Mouse (Mus musculus): Measurements from ENCODE around the gene Oxtr. TPM values are rescaled to one million over a fixed set of nuclear protein-coding genes. Genes with fewer than 3 reads are reported as not detected.
A peak's percentile ranks its signal among the peaks of the same experiment; 100 is the strongest.

The Oxtr gene
- 0.75 and 0.81 TPM in 2 replicates for polyA plus RNA-seq (2012; rRNA removed)

- DNase-seq (ENCODE audit: low spot score): no peak
Observed at GRCm38 (mm10) chr6:112489910-112490559, at the start of gene Oxtr. Gene Oxtr, minus strand, starts transcription at chr6:112489943.

GRCm38 (mm10) chr6:112525434-112525833 is 35.7 kb upstream of the Oxtr start:
- no peak for DNase-seq (ENCODE audit: low spot score)

GRCm38 (mm10) chr6:112524459-112524858 is 34.7 kb upstream of the Oxtr start:
- no peak for DNase-seq (ENCODE audit: low spot score)

- DNase-seq (ENCODE audit: low spot score): no peak
Observed at GRCm38 (mm10) chr6:112517991-112518390, 28.2 kb upstream of the Oxtr start.

- no peak for DNase-seq (ENCODE audit: low spot score)
Observed at GRCm38 (mm10) chr6:112517572-112517971, 27.8 kb upstream of the Oxtr start.

- no peak for DNase-seq (ENCODE audit: low spot score)
Observed at GRCm38 (mm10) chr6:112516496-112516895, 26.8 kb upstream of the Oxtr start.

GRCm38 (mm10) chr6:112514591-112514990 is 24.8 kb upstream of the Oxtr start:
- no peak for DNase-seq (ENCODE audit: low spot score)

GRCm38 (mm10) chr6:112510346-112510745 is 20.6 kb upstream of the Oxtr start:
- no peak for DNase-seq (ENCODE audit: low spot score)

GRCm38 (mm10) chr6:112509590-112510131 is 19.9 kb upstream of the Oxtr start:
- DNase-seq (ENCODE audit: low spot score): no peak

- no peak for DNase-seq (ENCODE audit: low spot score)
Observed at GRCm38 (mm10) chr6:112507617-112508016, 17.9 kb upstream of the Oxtr start.

- no peak for DNase-seq (ENCODE audit: low spot score)
Observed at GRCm38 (mm10) chr6:112501156-112501555, 11.4 kb upstream of the Oxtr start.

- DNase-seq (ENCODE audit: low spot score): no peak
Observed at GRCm38 (mm10) chr6:112499456-112499855, 9.7 kb upstream of the Oxtr start.

GRCm38 (mm10) chr6:112498716-112499115 is 9.0 kb upstream of the Oxtr start:
- no peak for DNase-seq (ENCODE audit: low spot score)

GRCm38 (mm10) chr6:112497456-112497855 is 7.7 kb upstream of the Oxtr start:
- no peak for DNase-seq (ENCODE audit: low spot score)

- no peak for DNase-seq (ENCODE audit: low spot score)
Observed at GRCm38 (mm10) chr6:112496291-112497060, 6.7 kb upstream of the Oxtr start.

GRCm38 (mm10) chr6:112495219-112495618 is 5.5 kb upstream of the Oxtr start:
- DNase-seq (ENCODE audit: low spot score): no peak

- DNase-seq (ENCODE audit: low spot score): no peak
Observed at GRCm38 (mm10) chr6:112494620-112495081, 4.9 kb upstream of the Oxtr start.

- no peak for DNase-seq (ENCODE audit: low spot score)
Observed at GRCm38 (mm10) chr6:112493371-112493770, 3.6 kb upstream of the Oxtr start.

- DNase-seq (ENCODE audit: low spot score): no peak
Observed at GRCm38 (mm10) chr6:112492656-112493055, 2.9 kb upstream of the Oxtr start.

GRCm38 (mm10) chr6:112491521-112491920 is 1.8 kb upstream of the Oxtr start:
- no peak for DNase-seq (ENCODE audit: low spot score)

GRCm38 (mm10) chr6:112490625-112491242 is 991 bp upstream of the Oxtr start:
- DNase-seq (ENCODE audit: low spot score): peak; percentile 81

GRCm38 (mm10) chr6:112489181-112489909 is 398 bp downstream of the Oxtr start:
- DNase-seq (ENCODE audit: low spot score): peak; percentile 26
